Mouse (Mus musculus) lung, postnatal 4 days (tissue): ENCODE measurements around the gene Fbln2.

Experiments used
- DNase-seq, 2 experiments: peaks; one replicate each; pipeline ENCODE4 v3.0.0; 2021

Gene Fbln2

DNA sequence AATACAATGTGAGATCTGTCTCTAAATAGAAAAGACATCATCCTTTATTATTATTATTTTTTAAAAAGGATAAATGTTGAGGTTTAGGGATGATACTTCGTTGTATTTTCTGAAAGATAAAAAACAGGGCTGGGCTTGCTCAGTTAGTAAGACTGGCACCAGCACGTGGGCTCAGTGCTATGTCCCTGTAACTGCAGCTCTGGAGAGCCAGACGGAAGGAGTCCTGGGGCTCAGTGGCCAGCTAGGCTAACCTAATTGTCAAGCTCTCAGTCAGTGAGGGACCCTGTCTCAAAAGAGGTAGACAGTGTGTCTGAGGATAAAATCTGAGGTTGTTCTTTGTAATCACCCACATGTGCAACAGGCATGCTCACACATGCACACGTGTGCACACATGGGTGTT is 19.3 kb downstream of the Fbln2 start:
- DNase-seq = no peak

DNA sequence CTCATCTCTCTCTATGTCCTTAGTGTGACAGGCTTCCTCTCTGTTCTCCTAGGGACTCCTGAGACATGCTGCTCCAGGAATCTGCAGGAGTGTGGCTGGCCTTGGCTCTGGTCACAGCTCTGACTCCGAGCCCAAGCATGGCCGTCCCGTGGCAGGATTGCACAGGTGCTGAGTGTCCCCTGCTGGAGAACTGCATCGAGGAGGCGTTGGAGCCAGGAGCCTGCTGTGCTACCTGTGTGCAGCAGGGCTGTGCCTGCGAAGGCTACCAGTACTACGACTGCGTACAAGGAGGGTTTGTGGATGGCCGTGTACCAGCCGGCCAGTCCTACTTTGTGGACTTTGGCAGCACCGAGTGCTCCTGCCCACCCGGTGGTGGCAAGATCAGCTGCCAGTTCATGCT is 20.8 kb downstream of the Fbln2 start:
- DNase-seq = no peak

DNA sequence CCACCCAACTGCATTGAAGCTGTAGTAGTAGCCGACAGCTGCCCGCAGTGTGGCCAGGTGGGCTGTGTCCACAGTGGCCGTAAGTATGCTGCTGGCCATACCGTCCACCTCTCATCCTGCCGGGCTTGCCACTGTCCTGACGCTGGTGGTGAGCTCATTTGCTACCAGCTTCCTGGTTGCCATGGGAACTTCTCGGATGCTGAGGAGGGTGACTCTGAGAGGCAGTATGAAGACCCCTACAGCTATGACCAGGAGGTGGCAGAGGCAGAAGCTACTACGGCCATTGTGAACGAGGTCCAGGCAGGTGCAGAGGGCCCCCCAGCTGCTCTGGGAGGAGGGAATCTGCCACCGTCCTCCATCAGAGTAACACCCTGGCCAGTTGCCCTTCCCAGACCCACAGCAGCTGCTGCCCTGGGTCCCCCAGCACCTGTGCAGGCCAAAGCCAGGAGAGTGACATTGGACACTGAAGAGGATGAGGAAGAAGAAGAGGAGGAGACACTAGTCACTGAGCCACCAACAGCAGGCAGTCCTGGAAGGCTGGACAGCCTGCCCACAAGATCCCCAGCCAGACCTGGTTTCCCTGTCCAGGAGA is 21.3 kb downstream of the Fbln2 start:
- DNase-seq = no peak

DNA sequence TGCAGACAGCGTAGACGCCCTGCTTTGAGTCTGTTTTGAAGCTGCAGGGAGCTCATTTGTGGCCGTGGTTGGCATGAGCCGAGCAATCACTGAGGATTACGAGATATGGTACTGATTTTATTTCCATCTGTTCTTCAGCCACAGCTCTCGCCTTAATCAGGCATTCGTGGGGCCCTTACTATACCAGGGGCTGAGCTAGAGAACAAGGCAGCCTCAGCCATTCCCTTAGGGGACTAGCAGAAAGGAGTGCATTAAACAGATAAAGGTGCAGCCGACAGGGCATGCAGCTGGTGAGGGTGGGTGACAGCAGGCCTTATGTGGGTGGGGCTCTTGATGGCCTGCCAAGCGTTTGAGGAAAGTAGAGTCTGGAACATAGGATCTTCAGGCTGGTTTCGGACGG is 23.8 kb downstream of the Fbln2 start:
- no peak for DNase-seq

DNA sequence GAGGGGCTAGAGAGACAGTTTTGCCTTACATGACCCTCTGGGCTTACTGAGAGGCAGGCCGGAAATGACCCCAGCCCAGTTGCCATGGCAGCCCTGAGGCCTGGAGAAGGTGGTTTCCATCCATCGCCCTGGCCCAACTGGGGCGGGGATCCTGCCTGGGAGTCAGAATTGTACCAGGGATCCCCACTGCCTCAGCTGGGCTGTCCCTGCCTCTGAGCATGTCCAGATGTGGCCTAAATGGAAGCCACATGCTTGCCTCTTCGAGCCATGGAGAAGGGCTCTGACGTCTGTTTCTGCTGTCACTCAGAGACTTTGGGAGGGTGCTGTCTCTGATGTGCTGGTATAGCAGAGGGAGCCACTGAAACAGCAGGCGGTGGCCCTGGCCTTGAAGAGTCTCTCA is 24.2 kb downstream of the Fbln2 start:
- no peak for DNase-seq

DNA sequence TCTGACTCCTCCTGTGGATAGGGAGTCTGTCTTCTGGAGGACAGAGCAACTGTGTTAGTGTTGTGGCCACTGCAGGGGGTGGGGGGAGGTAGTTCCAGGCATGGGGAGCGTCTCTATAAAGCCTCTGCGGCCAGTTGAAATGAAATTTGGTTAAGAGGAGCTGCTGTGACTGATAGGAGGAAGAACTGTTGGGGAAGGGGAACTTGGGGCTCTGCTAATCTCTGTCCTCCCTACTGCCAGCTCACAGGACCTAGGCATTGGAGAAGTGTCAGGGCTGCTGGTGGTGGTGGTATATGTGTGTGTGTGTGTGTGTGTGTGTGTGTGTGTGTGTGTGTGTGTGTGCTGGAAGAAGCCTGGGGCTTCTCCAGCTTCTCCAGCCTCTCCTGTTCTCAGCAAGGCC is 25.0 kb downstream of the Fbln2 start:
- no peak for DNase-seq

DNA sequence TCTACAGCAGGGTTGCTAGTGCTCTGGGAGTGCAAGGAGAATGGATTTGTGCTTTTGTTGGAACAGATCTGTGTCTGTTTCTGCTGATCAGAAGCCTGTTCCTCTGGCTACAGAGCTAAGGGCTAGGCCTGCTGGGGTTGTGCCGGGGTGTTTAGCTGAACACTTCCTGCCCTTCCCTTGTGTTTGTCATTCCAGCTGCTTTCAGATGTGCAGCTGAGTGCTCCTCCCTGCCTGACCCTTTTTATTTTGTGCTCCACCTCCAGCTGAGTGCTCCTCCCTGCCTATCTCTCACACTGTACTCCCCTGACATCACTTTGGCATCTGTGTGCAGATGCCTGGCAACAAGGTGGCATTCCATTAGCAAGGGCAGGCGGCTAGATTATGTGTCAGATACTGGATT is 28.3 kb downstream of the Fbln2 start:
- peak; percentile 24 to 45 for DNase-seq

DNA sequence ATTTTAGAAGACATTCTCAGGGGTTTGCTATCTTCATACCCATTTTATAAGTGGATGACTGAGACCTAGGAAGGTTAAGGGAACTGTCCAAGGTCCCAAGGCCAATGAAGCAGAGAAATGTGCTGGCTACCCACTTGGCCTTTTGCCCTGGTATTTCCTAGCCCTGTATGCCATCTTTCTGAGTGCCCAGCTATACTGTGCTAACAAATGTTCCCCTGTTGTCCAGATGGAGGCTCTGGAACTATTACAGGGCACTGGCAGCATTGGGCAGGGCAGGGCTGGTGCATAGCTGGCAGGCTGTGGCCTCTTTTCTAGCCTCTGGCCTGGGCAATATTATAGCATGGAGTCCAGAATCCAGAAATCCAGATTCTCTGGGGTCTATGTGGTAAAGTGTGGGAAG is 28.7 kb downstream of the Fbln2 start:
- DNase-seq = no peak

DNA sequence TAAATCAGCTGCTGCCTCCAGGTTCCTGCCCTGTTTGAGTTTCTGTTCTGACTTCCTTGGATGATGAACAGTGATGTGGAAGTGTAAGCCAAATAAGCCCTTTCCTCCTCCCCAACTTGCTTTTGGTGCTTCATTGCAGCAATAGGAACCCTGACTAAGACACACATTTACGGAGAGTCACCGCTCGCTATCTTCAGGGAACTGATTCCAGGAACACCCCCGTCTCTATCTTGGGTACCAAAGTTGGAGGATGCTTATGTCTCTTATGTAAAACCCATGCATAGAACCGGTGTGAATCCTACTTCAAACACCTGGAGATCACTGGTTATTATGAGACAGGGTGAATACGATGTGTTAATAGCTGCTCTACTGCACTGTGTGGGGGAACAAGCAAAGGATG is 31.1 kb downstream of the Fbln2 start:
- no peak for DNase-seq

DNA sequence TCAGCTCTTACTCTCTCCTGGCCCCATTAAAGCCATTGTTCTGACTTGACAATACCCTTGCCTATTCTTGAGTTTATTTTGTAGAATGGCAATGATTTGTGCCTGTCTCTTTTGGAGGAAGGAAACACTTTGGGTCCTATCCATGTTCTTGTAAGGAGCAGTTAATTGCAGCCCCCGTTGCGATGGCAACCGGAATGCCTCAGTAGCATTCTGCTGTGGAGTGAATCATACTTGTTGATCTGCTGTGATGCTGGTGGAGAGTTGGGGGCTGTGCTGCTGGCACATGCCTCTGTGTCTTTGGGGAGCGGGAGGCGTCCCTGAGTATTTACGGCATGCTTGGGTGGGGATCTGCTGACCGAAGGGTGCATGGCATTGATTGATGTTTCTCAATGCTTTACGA is 32.1 kb downstream of the Fbln2 start:
- DNase-seq = no peak

DNA sequence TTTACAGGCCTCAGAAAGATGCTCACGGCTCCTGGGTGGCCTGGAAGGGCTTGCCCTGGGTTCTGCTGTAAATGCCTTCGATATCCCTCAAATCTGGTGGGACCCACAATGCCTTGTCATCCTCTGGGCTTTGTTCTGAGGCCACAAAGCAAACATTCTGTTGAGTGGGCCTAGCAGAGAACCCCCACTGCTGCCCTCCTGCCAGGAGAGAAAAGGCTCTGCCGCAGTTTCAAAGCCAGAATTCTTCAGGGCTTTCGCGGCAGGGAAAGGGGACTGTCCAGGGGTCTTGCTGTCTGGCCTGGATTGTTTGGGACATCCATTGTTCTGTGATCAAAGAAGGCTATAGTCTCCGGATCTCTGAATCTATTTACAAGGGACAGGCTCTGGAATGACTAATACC is 33.1 kb downstream of the Fbln2 start:
- DNase-seq = no peak

DNA sequence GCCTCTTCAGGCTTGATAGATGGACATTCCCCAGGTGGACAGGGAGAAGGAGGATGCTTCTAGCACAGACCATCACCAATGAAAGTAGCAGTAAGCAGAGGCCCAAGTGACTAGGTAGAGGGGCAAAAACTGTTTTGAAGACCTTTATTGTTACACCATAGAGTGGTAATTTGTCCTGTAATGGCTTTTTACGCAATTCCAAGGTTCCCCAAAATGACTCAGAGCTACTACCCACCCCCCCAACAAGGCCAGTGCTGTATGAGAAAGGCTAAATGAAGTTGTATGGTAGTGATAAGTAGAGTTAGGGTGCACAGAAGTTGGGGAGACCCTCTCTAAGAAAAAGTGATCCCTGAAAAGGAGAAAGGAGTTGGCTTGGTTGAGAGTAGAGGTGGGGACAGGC is 35.1 kb downstream of the Fbln2 start:
- DNase-seq = no peak

DNA sequence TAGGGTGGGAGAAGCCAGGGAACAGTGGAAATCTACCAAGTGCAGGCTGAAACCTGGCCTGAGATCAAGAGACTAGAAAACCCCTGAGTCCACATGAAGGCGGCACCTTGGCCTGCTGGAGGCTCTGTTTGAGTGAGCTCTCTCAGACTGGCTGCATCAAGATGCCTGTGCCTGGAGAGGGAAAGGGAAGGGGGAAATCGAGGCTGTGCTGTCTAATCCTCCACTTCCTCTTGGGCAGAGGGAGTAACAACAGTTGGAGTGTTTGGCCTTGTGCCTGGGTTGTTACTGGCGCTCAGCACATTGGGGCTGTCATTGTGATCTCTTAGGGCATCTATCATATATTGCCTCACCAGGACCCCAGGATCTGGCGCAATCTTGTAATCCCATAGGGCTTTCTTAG is 36.4 kb downstream of the Fbln2 start:
- peak; percentile 16 to 52 for DNase-seq

DNA sequence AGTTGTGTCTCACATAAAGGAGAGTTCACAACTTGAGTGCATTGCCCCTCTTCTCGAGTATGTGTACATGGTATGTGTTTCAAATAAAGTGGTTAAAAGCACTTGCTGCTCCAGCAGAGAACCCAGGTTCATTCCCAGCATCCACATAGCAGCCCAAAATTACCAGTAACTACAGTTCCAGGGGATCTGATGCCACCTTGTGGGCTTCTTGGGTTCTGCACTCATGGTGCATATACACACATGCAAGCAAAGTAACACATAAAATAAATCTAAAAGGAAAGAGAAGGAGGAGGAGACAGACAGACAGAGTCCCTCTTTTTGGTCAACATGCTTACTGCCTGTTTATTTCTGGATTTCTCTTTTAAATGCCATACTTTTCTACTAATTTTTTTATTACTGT is 37.5 kb downstream of the Fbln2 start:
- no peak for DNase-seq

DNA sequence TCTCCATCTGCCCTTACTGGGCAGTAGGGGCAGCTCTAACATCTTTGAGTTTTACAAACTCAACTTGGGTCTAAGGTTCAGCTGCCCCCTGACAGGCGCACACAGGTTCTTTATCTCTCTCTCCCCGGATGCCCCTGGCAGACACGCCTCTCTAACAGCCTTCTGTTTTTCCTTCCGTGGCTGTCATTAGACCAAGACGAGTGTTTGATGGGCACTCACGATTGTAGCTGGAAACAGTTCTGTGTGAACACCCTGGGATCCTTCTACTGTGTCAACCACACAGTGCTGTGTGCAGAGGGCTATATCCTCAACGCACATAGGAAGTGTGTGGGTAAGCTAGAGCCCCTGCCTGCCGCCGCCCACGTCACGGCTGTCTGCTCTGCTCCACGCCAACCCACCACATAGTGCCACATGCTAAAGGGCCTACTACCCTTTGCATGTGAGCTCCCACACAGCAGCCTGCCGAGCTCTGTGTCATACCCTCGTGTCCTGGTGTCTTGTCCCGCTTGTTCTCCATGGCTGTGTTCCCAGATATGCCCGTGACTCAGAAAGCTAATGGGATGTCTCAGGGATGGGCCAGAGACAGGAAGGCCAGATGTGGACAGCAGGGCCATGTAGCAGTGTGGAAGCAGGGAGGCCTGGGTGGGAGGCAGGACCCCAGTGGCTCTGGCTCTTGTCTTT is 47.3 kb downstream of the Fbln2 start:
- DNase-seq = no peak

DNA sequence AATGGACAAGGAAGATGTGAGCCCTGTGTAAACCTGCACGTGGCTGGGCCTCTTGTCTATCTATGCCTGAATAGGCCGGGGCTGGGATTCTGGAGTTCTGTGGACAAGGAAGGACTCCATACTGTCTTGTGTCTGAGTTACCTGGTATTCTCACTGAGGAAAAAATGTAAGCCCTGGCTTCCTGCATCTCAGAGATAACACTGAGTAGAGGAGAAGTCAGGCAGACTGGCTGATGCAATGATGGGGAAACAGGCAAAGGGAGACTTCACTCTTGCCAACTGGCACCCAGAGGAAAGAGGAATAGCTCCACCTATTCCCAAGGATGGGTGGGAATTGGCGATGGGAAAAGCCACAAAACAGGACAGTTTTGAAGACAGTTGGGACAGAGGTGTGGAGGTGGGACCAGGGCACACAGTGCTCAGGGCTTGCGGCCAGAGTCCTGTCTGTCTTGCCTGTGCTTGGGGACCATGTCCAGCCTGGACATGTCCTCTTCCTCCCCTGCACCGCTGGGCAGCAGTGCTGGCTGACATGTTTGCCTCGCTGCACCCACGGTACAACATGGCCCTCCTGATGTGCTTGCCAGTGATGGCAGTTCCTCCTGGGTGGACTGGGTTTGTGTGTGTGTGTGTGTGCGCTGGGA is 48.2 kb downstream of the Fbln2 start:
- DNase-seq = no peak

DNA sequence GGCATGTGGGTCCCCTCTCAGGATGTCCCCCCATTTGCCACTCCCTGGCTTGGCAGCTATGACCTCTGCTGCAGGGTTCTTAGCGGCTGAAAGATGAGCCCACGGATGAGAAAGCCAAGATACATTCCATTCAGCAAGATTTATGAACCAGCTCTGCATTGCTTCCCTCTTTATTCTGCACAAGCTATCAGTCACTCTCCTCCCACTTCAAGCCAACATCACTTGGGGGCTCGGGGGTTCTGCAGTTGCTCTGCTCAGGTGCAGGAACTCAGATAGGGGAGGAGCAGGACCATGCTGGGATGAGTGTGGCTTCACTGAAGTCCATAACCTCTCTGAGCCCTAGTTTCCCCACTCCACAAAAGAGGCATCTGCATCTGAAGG is 48.7 kb downstream of the Fbln2 start:
- DNase-seq = no peak

DNA sequence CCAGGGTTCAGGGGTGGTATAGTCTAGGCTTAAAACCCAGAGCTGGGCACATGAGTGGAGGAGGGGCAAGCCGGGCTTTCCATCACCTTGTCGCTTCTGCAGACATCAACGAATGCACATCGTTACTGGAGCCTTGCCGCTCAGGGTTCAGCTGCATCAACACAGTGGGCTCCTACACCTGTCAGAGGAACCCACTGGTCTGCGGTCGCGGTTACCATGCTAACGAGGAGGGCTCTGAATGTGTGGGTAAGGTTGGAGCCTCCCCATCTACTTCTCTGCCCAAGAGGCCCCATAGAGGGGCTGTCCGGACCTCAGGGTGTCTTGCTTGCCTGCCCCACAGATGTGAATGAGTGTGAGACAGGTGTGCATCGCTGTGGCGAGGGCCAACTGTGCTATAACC is 53.4 kb downstream of the Fbln2 start:
- no peak for DNase-seq

DNA sequence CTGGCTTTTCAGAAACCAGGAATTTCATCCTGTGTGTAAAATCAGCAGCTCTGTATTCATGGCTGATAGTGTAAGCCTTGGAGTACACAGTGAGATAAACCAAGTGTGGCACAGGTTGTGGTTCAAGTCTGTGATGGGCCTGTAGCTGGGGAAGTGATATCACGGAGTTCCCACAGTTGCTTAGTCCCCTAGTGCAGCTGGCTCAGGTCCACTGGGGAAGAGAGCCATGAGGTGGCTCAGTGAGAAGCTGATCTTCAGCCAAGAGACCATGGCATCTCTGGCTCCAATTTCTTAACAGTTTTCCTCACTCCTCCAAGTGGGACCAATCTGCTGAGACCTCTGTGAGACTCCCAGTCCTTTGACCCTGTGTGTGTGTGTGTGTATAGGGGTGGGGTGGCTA is 54.4 kb downstream of the Fbln2 start:
- DNase-seq = no peak

DNA sequence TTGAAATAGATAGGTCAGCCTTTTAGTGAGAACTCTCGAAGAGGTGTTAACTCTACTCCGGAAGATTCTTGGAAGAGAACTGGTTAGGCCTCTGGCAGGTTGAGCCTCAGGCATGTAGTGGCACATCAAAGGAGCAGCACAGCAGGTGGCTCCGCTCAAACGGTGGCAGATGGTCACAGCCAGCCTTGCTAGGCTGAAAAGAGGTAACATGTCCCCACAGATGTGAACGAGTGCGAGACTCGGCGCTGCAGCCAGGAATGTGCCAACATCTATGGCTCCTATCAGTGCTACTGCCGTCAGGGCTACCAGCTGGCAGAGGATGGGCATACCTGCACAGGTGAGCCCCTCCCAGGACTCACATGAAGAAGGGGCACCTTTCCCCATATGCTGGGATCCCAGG is 56.1 kb downstream of the Fbln2 start:
- DNase-seq = no peak

DNA sequence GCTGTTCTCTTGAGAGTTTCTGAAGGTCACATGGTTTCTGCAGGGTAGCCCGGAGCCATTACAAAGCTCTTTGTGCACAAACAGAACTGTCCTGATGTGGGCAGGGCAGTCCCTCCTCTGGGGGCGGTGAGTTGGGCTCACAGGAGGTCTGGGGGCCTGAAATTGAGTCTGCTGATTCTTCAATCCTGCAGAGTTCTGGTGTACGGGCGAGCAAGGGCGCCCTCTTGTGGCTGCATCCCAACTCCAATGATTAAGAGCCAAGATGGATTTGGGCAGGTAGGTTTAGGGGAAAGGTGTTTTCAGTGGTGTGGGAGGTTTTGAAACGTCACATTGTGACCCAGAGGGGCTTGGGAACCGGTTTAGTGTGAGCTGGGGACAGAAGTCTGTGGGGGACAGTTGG is 65.3 kb downstream of the Fbln2 start:
- peak in 1 of 2 experiments; percentile 54 for DNase-seq

DNA sequence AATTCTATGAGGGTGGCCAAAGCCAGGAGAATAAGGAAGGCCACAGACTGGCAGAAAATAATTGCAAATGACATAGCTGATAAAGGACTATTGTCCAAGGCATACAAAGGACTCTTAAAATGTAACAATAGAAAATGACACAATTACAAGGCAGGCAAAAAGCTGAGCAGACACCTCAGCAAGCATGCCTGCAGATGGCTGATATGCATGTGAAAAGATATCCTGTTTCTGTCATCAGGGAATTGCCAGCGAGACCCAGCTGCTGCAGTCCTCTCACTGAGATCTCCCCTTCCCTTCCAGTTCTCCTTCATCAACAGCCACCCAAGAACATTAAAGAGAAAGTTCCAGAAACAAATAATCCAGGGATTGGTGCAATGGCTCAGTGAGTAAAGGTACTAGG is 66.0 kb downstream of the Fbln2 start:
- no peak for DNase-seq

DNA sequence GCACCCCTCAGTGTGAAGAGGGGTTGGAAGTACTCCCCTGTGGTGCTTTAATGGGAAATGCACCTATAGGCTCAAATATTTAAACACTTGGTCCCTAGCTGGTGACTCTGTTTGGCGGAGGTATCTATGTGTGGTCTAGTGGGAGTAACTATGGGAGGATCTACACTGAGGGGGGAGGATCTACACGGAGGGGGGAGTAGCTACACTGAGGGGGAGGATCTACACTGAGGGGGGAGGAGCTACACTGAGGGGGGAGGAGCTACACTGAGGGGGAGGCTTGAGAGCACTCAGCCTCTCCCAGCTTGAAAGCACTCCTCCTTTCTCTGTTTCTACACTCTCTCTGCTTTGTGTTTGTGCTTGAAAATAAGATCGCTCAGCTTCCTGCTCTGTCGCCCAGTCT is 67.2 kb downstream of the Fbln2 start:
- DNase-seq = no peak

DNA sequence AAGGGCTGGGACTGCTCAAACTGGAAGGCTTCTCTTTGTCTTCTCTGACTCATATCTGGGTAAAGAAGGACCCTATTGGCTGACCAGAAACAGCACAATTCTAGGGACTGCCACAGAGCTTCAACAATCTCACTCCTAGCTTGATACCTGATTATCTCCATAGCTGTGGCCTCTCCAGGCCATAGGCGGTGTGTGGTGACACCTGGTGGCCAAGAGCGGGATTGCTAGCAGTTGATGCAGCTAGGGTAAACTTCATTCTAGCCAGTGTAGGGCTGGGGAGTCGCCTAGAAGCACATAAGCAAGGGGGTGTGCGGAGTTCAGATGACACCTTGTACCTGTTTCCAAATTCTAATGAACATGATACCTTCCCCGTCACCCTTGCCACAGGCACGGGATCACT is 69.0 kb downstream of the Fbln2 start:
- peak; percentile 76 to 88 for DNase-seq

DNA sequence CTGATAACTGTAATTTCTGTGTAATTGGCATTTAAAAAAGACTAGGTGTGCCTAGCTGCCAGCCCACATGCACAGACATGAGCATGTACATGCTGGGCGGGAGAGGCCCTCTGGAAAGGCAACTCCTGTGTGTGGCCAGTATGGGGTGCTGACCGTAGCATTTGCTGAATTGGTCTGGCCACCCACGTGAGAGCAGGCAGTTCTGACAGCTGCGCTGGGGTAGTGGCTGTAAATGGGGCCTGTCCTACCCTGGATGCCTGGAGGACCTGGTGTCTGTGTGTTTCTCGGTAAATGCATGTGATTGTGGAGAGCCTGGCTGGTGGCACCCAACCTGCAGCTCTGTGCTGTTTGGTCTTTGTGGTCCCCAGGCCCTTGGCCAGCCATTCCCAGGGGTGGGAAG is 69.5 kb downstream of the Fbln2 start:
- no peak for DNase-seq
